Mouse (Mus musculus) olfactory bulb, adult 2 months (tissue): ENCODE measurements around the gene Shroom3.

ENCODE experiments used
- CTCF ChIP-seq: fragments of 200-500 bp; IDR thresholded peaks from 2 replicates; pipeline ENCODE4 v1.5.1; 2012; ENCODE audit warnings: low read depth, mild to moderate bottlenecking, low read length, moderate library complexity; ENCODE audit not compliant: insufficient read depth
- POLR2A ChIP-seq: fragments of 200-500 bp; IDR thresholded peaks from 2 replicates; pipeline ENCODE4 v1.6.1; 2012; ENCODE audit warnings: mild to moderate bottlenecking, low read depth, low read length, moderate library complexity; ENCODE audit not compliant: insufficient read depth

- TF ChIP-seq POLR2A: no peak
- no peak for TF ChIP-seq CTCF
These were observed 138.1 kb downstream of the Shroom3 start for GRCm38 (mm10) chr5:92821370-92821769.
